Mouse (Mus musculus): ENCODE data around the gene March6. TPM values are rescaled to one million over a fixed set of nuclear protein-coding genes. Genes with fewer than 3 reads are reported as not detected.

Gene March6
- polyA plus RNA-seq (2014; fragmentation: Nextera tagmentation; extraction: Ambion mirVana) = 62.6 and 69.6 TPM in 2 replicates

GRCm38 (mm10) chr15:31530659-31531445, at the start of gene March6:
March6 (minus strand) TSS chr15:31531053.
- DNase-seq (ENCODE audit: low spot score) (peak; percentile 96), ATAC-seq (replicated peaks; ENCODE audit: low FRiP score) (peak; percentile 91)
- Histone ChIP-seq H3K36me3 (ENCODE audit: control insufficient read depth, insufficient read depth, low read length) (no peaks in the 10 kb centered on the region; the same call in 1 of the 2 replicates), H3K9me3 (ENCODE audit: control insufficient read depth, low read length) (no peaks in the 10 kb centered on the region; the same call in 1 of the 2 replicates), H3K27ac (ENCODE audit: low read depth, low read length) (peak within 1 kb of the TSS; percentile 98), H3K9ac (ENCODE audit: low read length) (peak within 1 kb of the TSS; percentile 92), H3K4me1 (replicated peaks; ENCODE audit: control insufficient read depth, insufficient read depth, low read length) (peaks cover 2% of the 10 kb centered on the region; the same call in 1 of the 2 replicates), H3K4me2 (ENCODE audit: low read depth, low read length, severe bottlenecking) (peak within 1 kb of the TSS; percentile 65), H3K27me3 (ENCODE audit: control insufficient read depth, insufficient read depth, low read length) (no peaks in the 10 kb centered on the region), H3K4me3 (ENCODE audit: low read depth, low read length) (peak within 1 kb of the TSS; percentile 94)
- WGBS = under 1% methylated on average over 89 of the region's 132 CpGs

GRCm38 (mm10) chr15:31576076-31576475, 45.2 kb upstream of the March6 start:
- Histone ChIP-seq H3K36me3 (ENCODE audit: control insufficient read depth, insufficient read depth, low read length) (no peaks in the 10 kb centered on the region), H3K27ac (ENCODE audit: low read depth, low read length) (no peak overlapping the region), H3K4me2 (ENCODE audit: low read depth, low read length, severe bottlenecking) (no peak overlapping the region), H3K9ac (ENCODE audit: low read length) (no peak overlapping the region), H3K27me3 (ENCODE audit: control insufficient read depth, insufficient read depth, low read length) (no peaks in the 10 kb centered on the region), H3K9me3 (ENCODE audit: control insufficient read depth, low read length) (no peaks in the 10 kb centered on the region), H3K4me1 (replicated peaks; ENCODE audit: control insufficient read depth, insufficient read depth, low read length) (no peaks in the 10 kb centered on the region), H3K4me3 (ENCODE audit: low read depth, low read length) (no peak overlapping the region)
- ATAC-seq (replicated peaks; ENCODE audit: low FRiP score) (no peak), DNase-seq (ENCODE audit: low spot score) (no peak)
- 77% methylated on average over 5 of the region's 5 CpGs for WGBS

- H3K36me3 ChIP-seq (ENCODE audit: control insufficient read depth, insufficient read depth, low read length) = no peaks in the 10 kb centered on the region
- no peak overlapping the region for H3K4me3 ChIP-seq (ENCODE audit: low read depth, low read length)
- H3K27me3 ChIP-seq (ENCODE audit: control insufficient read depth, insufficient read depth, low read length) = no peaks in the 10 kb centered on the region
- H3K4me2 ChIP-seq (ENCODE audit: low read depth, low read length, severe bottlenecking) = no peak overlapping the region
- H3K9me3 ChIP-seq (ENCODE audit: control insufficient read depth, low read length) = no peaks in the 10 kb centered on the region
- DNase-seq (ENCODE audit: low spot score) (no peak), ATAC-seq (replicated peaks; ENCODE audit: low FRiP score) (no peak)
- no peak overlapping the region for H3K27ac ChIP-seq (ENCODE audit: low read depth, low read length)
- H3K9ac ChIP-seq (ENCODE audit: low read length) = no peak overlapping the region
- no peaks in the 10 kb centered on the region for H3K4me1 ChIP-seq (replicated peaks; ENCODE audit: control insufficient read depth, insufficient read depth, low read length)
Measured at GRCm38 (mm10) chr15:31573692-31574091, 42.8 kb upstream of the March6 start.

GRCm38 (mm10) chr15:31573287-31573686, 42.4 kb upstream of the March6 start:
- WGBS = 85% methylated on average over 4 of the region's 4 CpGs
- ATAC-seq (replicated peaks; ENCODE audit: low FRiP score) = no peak

GRCm38 (mm10) chr15:31571906-31572722, 41.3 kb upstream of the March6 start:
- DNase-seq (ENCODE audit: low spot score) (no peak), ATAC-seq (replicated peaks; ENCODE audit: low FRiP score) (no peak)
- Histone ChIP-seq H3K4me3 (ENCODE audit: low read depth, low read length) (no peak overlapping the region), H3K27ac (ENCODE audit: low read depth, low read length) (no peak overlapping the region), H3K4me2 (ENCODE audit: low read depth, low read length, severe bottlenecking) (no peak overlapping the region), H3K36me3 (ENCODE audit: control insufficient read depth, insufficient read depth, low read length) (no peaks in the 10 kb centered on the region), H3K4me1 (replicated peaks; ENCODE audit: control insufficient read depth, insufficient read depth, low read length) (no peaks in the 10 kb centered on the region), H3K27me3 (ENCODE audit: control insufficient read depth, insufficient read depth, low read length) (no peaks in the 10 kb centered on the region), H3K9me3 (ENCODE audit: control insufficient read depth, low read length) (no peaks in the 10 kb centered on the region), H3K9ac (ENCODE audit: low read length) (no peak overlapping the region)
- WGBS = 93% methylated on average over 16 of the region's 16 CpGs

More at GRCm38 (mm10) chr15:31573287-31573686, 42.4 kb upstream of the March6 start:
- Histone ChIP-seq H3K27me3 (ENCODE audit: control insufficient read depth, insufficient read depth, low read length) (no peaks in the 10 kb centered on the region), H3K36me3 (ENCODE audit: control insufficient read depth, insufficient read depth, low read length) (no peaks in the 10 kb centered on the region), H3K9me3 (ENCODE audit: control insufficient read depth, low read length) (no peaks in the 10 kb centered on the region), H3K9ac (ENCODE audit: low read length) (no peak overlapping the region), H3K4me3 (ENCODE audit: low read depth, low read length) (no peak overlapping the region), H3K4me1 (replicated peaks; ENCODE audit: control insufficient read depth, insufficient read depth, low read length) (no peaks in the 10 kb centered on the region), H3K4me2 (ENCODE audit: low read depth, low read length, severe bottlenecking) (no peak overlapping the region), H3K27ac (ENCODE audit: low read depth, low read length) (no peak overlapping the region)
- no peak for DNase-seq (ENCODE audit: low spot score)

GRCm38 (mm10) chr15:31570959-31571358, 40.1 kb upstream of the March6 start:
- Histone ChIP-seq H3K9me3 (ENCODE audit: control insufficient read depth, low read length) (no peaks in the 10 kb centered on the region), H3K9ac (ENCODE audit: low read length) (no peak overlapping the region), H3K4me2 (ENCODE audit: low read depth, low read length, severe bottlenecking) (no peak overlapping the region), H3K4me1 (replicated peaks; ENCODE audit: control insufficient read depth, insufficient read depth, low read length) (no peaks in the 10 kb centered on the region), H3K36me3 (ENCODE audit: control insufficient read depth, insufficient read depth, low read length) (no peaks in the 10 kb centered on the region), H3K27ac (ENCODE audit: low read depth, low read length) (no peak overlapping the region), H3K4me3 (ENCODE audit: low read depth, low read length) (no peak overlapping the region), H3K27me3 (ENCODE audit: control insufficient read depth, insufficient read depth, low read length) (no peaks in the 10 kb centered on the region)
- ATAC-seq (replicated peaks; ENCODE audit: low FRiP score) (no peak), DNase-seq (ENCODE audit: low spot score) (no peak)
- WGBS = 90% methylated on average over 8 of the region's 8 CpGs

GRCm38 (mm10) chr15:31569325-31570022, 38.6 kb upstream of the March6 start:
- ATAC-seq (replicated peaks; ENCODE audit: low FRiP score) = no peak
- H3K9me3 ChIP-seq (ENCODE audit: control insufficient read depth, low read length) = no peaks in the 10 kb centered on the region
- no peak overlapping the region for H3K4me3 ChIP-seq (ENCODE audit: low read depth, low read length)
- H3K27ac ChIP-seq (ENCODE audit: low read depth, low read length) = no peak overlapping the region
- H3K4me1 ChIP-seq (replicated peaks; ENCODE audit: control insufficient read depth, insufficient read depth, low read length) = no peaks in the 10 kb centered on the region
- 80% methylated on average over 9 of the region's 9 CpGs for WGBS
- H3K9ac ChIP-seq (ENCODE audit: low read length) = no peak overlapping the region
- H3K4me2 ChIP-seq (ENCODE audit: low read depth, low read length, severe bottlenecking) = no peak overlapping the region
- H3K27me3 ChIP-seq (ENCODE audit: control insufficient read depth, insufficient read depth, low read length) = no peaks in the 10 kb centered on the region
- no peaks in the 10 kb centered on the region for H3K36me3 ChIP-seq (ENCODE audit: control insufficient read depth, insufficient read depth, low read length)
- DNase-seq (ENCODE audit: low spot score) = no peak

GRCm38 (mm10) chr15:31568581-31568996, 37.7 kb upstream of the March6 start:
- H3K4me1 ChIP-seq (replicated peaks; ENCODE audit: control insufficient read depth, insufficient read depth, low read length) = no peaks in the 10 kb centered on the region
- no peak overlapping the region for H3K4me3 ChIP-seq (ENCODE audit: low read depth, low read length)
- ATAC-seq (replicated peaks; ENCODE audit: low FRiP score) = no peak
- H3K27ac ChIP-seq (ENCODE audit: low read depth, low read length) = no peak overlapping the region
- 22% methylated on average over 12 of the region's 12 CpGs for WGBS
- DNase-seq (ENCODE audit: low spot score) = no peak
- no peak overlapping the region for H3K4me2 ChIP-seq (ENCODE audit: low read depth, low read length, severe bottlenecking)
- no peaks in the 10 kb centered on the region for H3K9me3 ChIP-seq (ENCODE audit: control insufficient read depth, low read length)
- H3K9ac ChIP-seq (ENCODE audit: low read length) = no peak overlapping the region
- no peaks in the 10 kb centered on the region for H3K27me3 ChIP-seq (ENCODE audit: control insufficient read depth, insufficient read depth, low read length)
- H3K36me3 ChIP-seq (ENCODE audit: control insufficient read depth, insufficient read depth, low read length) = no peaks in the 10 kb centered on the region
